Mouse (Mus musculus): ENCODE measurements at regions not wholly inside any gene's neighbourhood (a gene's known extent, or its start where the extent isn't known, plus 50 kb on each side); places are given as distances from the start of the nearest gene placed in this dataset.

- no peak for ATAC-seq (ENCODE audit: low FRiP score, low TSS enrichment)
- no peaks in the 10 kb centered on the region for H3K9me3 ChIP-seq (ENCODE audit: control insufficient read depth, low read length)
- TF ChIP-seq CTCF (IDR thresholded peaks at IDR 0.05; ENCODE audit: low read depth) (no peak), EP300 (optimal IDR thresholded peaks at IDR 0.05) (no peak)
- H3K4me1 ChIP-seq (replicated peaks; ENCODE audit: control insufficient read depth, insufficient read depth) = no peaks in the 10 kb centered on the region
- no peak overlapping the region for H3K4me3 ChIP-seq (ENCODE audit: low read depth, low read length)
- WGBS = 60% methylated on average over 1 of the region's 1 CpGs
- no peak overlapping the region for H3K9ac ChIP-seq (ENCODE audit: low read length)
- no peaks in the 10 kb centered on the region for H3K27me3 ChIP-seq (ENCODE audit: control insufficient read depth, insufficient read depth, low read length)
- no peaks in the 10 kb centered on the region for H3K36me3 ChIP-seq (ENCODE audit: control insufficient read depth, insufficient read depth, low read length)
- DNase-seq (ENCODE audit: low spot score) = no peak
- no peak overlapping the region for H3K27ac ChIP-seq (replicated peaks)
- H3K4me2 ChIP-seq (replicated peaks; ENCODE audit: low read depth) = no peak overlapping the region
Observed at GRCm38 (mm10) chr2:11914782-11915181, 137.1 kb downstream of the Ankrd16 start.

GRCm38 (mm10) chr2:11917373-11917772 lies 139.7 kb downstream of the Ankrd16 start:
- Histone ChIP-seq H3K9me3 (ENCODE audit: control insufficient read depth, low read length) (no peaks in the 10 kb centered on the region), H3K9ac (ENCODE audit: low read length) (no peak overlapping the region), H3K4me2 (replicated peaks; ENCODE audit: low read depth) (no peak overlapping the region), H3K27me3 (ENCODE audit: control insufficient read depth, insufficient read depth, low read length) (no peaks in the 10 kb centered on the region), H3K4me1 (replicated peaks; ENCODE audit: control insufficient read depth, insufficient read depth) (no peaks in the 10 kb centered on the region), H3K36me3 (ENCODE audit: control insufficient read depth, insufficient read depth, low read length) (no peaks in the 10 kb centered on the region), H3K27ac (replicated peaks) (no peak overlapping the region), H3K4me3 (ENCODE audit: low read depth, low read length) (no peak overlapping the region)
- ATAC-seq (ENCODE audit: low FRiP score, low TSS enrichment) (no peak), DNase-seq (ENCODE audit: low spot score) (no peak)
- TF ChIP-seq EP300 (optimal IDR thresholded peaks at IDR 0.05) (no peak), CTCF (IDR thresholded peaks at IDR 0.05; ENCODE audit: low read depth) (no peak)

GRCm38 (mm10) chr2:11918070-11918469 lies 140.4 kb downstream of the Ankrd16 start:
- H3K36me3 ChIP-seq (ENCODE audit: control insufficient read depth, insufficient read depth, low read length) = no peaks in the 10 kb centered on the region
- WGBS = 76% methylated on average over 5 of the region's 5 CpGs

GRCm38 (mm10) chr2:11960777-11961176 lies 183.1 kb downstream of the Ankrd16 start:
- TF ChIP-seq CTCF (IDR thresholded peaks at IDR 0.05; ENCODE audit: low read depth) (no peak), EP300 (optimal IDR thresholded peaks at IDR 0.05) (no peak)
- Histone ChIP-seq H3K27ac (replicated peaks) (no peak overlapping the region), H3K27me3 (ENCODE audit: control insufficient read depth, insufficient read depth, low read length) (no peaks in the 10 kb centered on the region), H3K36me3 (ENCODE audit: control insufficient read depth, insufficient read depth, low read length) (no peaks in the 10 kb centered on the region), H3K9me3 (ENCODE audit: control insufficient read depth, low read length) (no peaks in the 10 kb centered on the region), H3K9ac (ENCODE audit: low read length) (no peak overlapping the region), H3K4me3 (ENCODE audit: low read depth, low read length) (no peak overlapping the region), H3K4me1 (replicated peaks; ENCODE audit: control insufficient read depth, insufficient read depth) (no peaks in the 10 kb centered on the region), H3K4me2 (replicated peaks; ENCODE audit: low read depth) (no peak overlapping the region)
- DNase-seq (ENCODE audit: low spot score) = no peak
- 62% methylated on average over 3 of the region's 3 CpGs for WGBS
- no peak for ATAC-seq (ENCODE audit: low FRiP score, low TSS enrichment)

More at GRCm38 (mm10) chr2:11918070-11918469, 140.4 kb downstream of the Ankrd16 start:
- Histone ChIP-seq H3K9ac (ENCODE audit: low read length) (no peak overlapping the region), H3K27ac (replicated peaks) (no peak overlapping the region), H3K4me2 (replicated peaks; ENCODE audit: low read depth) (no peak overlapping the region), H3K4me3 (ENCODE audit: low read depth, low read length) (no peak overlapping the region), H3K4me1 (replicated peaks; ENCODE audit: control insufficient read depth, insufficient read depth) (no peaks in the 10 kb centered on the region), H3K9me3 (ENCODE audit: control insufficient read depth, low read length) (no peaks in the 10 kb centered on the region), H3K27me3 (ENCODE audit: control insufficient read depth, insufficient read depth, low read length) (no peaks in the 10 kb centered on the region)
- ATAC-seq (ENCODE audit: low FRiP score, low TSS enrichment) (no peak), DNase-seq (ENCODE audit: low spot score) (no peak)
- no peak for TF ChIP-seq EP300 (optimal IDR thresholded peaks at IDR 0.05)
- no peak for TF ChIP-seq CTCF (IDR thresholded peaks at IDR 0.05; ENCODE audit: low read depth)

GRCm38 (mm10) chr2:11965374-11965773 lies 187.7 kb downstream of the Ankrd16 start:
- Histone ChIP-seq H3K4me2 (replicated peaks; ENCODE audit: low read depth) (no peak overlapping the region), H3K27me3 (ENCODE audit: control insufficient read depth, insufficient read depth, low read length) (no peaks in the 10 kb centered on the region), H3K4me3 (ENCODE audit: low read depth, low read length) (no peak overlapping the region), H3K4me1 (replicated peaks; ENCODE audit: control insufficient read depth, insufficient read depth) (no peaks in the 10 kb centered on the region), H3K36me3 (ENCODE audit: control insufficient read depth, insufficient read depth, low read length) (no peaks in the 10 kb centered on the region), H3K9me3 (ENCODE audit: control insufficient read depth, low read length) (no peaks in the 10 kb centered on the region), H3K9ac (ENCODE audit: low read length) (no peak overlapping the region), H3K27ac (replicated peaks) (no peak overlapping the region)
- ATAC-seq (ENCODE audit: low FRiP score, low TSS enrichment) = no peak
- WGBS = 32% methylated on average over 3 of the region's 3 CpGs
- no peak for TF ChIP-seq EP300 (optimal IDR thresholded peaks at IDR 0.05)
- no peak for TF ChIP-seq CTCF (IDR thresholded peaks at IDR 0.05; ENCODE audit: low read depth)
- DNase-seq (ENCODE audit: low spot score) = no peak

- no peak overlapping the region for H3K9ac ChIP-seq (ENCODE audit: low read length)
- WGBS = 70% methylated on average over 2 of the region's 2 CpGs
- TF ChIP-seq EP300 (optimal IDR thresholded peaks at IDR 0.05) (no peak), CTCF (IDR thresholded peaks at IDR 0.05; ENCODE audit: low read depth) (no peak)
- H3K4me2 ChIP-seq (replicated peaks; ENCODE audit: low read depth) = no peak overlapping the region
- H3K36me3 ChIP-seq (ENCODE audit: control insufficient read depth, insufficient read depth, low read length) = no peaks in the 10 kb centered on the region
- no peaks in the 10 kb centered on the region for H3K4me1 ChIP-seq (replicated peaks; ENCODE audit: control insufficient read depth, insufficient read depth)
- no peaks in the 10 kb centered on the region for H3K9me3 ChIP-seq (ENCODE audit: control insufficient read depth, low read length)
- DNase-seq (ENCODE audit: low spot score) (no peak), ATAC-seq (ENCODE audit: low FRiP score, low TSS enrichment) (no peak)
- no peaks in the 10 kb centered on the region for H3K27me3 ChIP-seq (ENCODE audit: control insufficient read depth, insufficient read depth, low read length)
- H3K4me3 ChIP-seq (ENCODE audit: low read depth, low read length) = no peak overlapping the region
- H3K27ac ChIP-seq (replicated peaks) = no peak overlapping the region
Observed at GRCm38 (mm10) chr2:11967001-11967400, 189.3 kb downstream of the Ankrd16 start.
